Mouse (Mus musculus) layer of hippocampus, adult 9-10 months (tissue): ENCODE measurements at regions not wholly inside any gene's neighbourhood (a gene's known extent, or its start where the extent isn't known, plus 50 kb on each side); places are given as distances from the start of the nearest gene placed in this dataset.

Source experiments
- DNase-seq: peaks from one replicate; pipeline ENCODE4 v3.0.0; 2022; ENCODE audit warnings: low spot score

DNA sequence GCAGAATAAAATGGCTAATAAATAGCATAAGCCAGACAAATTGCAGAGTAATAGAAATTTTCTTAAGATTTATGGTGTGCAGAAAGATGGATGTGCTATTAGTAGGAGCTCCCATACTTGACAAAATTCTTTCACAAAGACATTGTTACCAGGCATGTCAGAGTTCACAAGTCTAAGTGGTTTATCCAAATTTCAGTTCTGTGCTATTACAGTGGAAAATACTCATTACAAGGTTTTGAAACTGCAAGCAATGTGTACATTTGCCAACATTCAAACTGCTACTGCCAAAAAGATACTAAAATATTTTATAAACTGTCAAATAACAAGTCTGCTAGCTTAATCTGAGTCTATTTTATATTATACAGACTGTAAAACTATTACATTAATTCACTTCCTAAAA is 1550.2 kb upstream of the Acvr2a start:
- no peak for DNase-seq

DNA sequence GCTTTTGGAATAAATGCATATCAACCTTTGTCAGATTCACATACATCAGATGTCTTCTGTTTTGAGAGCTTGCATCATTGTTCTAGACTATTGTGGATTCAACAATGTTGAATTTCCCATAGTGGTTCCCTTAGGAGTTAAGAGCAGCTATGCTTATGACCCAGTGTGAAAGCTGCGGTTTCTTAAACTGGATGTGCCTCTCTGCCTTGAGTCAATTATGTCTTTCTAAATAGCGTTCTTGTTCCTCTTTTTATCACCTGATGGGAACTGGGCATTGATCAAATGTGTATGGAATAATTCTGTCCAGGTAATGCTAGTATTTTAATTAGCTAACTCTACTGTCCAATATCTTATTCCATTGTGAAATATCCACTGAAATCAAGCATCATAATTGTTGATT is 1548.0 kb upstream of the Acvr2a start:
- DNase-seq: no peak

DNA sequence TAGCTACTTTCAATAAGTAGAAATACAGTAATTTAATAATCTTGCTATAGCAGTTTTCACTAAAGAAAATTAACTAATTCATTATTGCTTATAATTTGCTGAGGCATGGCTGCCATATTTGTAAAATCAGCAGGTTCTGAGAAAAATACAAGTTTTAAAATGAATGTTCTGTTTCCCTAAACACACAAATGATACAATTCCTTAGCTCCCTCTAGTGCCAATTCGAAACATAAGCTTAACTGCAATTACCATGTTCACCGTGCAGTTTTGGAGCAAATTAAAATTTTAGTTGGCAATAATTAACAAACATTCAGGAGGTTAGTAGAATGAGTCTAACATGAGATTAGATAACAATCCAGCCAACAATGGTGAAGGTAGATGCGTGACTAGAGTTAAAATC is 1518.4 kb upstream of the Acvr2a start:
- DNase-seq: peak; percentile 24

DNA sequence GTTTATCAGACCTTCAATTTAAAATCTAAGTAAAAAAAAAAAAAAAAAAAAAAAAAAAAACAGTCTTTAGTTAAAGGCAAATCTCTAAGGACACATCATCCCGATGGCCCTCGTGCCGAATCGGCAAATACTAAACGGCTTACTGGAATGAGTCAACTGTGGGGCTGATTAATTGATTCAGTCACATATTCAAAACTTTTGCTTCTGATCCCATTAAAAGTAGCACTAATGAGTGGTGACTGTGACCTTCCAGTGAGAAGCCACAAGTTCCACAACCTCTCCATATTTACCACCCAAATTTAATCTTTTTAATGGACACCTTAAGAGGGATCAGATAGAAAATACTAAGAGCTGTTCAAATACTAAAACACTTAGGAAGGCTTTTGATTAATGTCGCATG is 1511.9 kb upstream of the Acvr2a start:
- DNase-seq: no peak

DNA sequence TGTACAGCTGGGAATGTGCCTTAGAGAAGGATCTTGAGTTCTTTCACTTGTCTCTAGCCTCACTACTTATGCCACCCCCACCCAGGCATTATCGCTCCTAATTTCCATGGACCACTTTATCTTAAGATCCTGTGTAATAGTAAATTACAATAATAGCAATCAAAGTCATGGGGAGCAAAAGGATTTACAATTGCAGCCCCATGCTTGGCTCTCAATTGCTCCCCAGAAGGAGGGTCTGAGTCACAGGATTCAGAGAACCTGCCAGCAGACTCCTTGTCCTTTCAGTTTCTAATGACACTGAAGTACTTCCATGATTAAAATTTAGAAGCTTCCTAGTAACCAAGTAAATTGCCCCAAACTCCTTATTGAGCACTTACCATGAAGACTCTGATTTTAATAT is 1483.3 kb upstream of the Acvr2a start:
- DNase-seq: no peak

DNA sequence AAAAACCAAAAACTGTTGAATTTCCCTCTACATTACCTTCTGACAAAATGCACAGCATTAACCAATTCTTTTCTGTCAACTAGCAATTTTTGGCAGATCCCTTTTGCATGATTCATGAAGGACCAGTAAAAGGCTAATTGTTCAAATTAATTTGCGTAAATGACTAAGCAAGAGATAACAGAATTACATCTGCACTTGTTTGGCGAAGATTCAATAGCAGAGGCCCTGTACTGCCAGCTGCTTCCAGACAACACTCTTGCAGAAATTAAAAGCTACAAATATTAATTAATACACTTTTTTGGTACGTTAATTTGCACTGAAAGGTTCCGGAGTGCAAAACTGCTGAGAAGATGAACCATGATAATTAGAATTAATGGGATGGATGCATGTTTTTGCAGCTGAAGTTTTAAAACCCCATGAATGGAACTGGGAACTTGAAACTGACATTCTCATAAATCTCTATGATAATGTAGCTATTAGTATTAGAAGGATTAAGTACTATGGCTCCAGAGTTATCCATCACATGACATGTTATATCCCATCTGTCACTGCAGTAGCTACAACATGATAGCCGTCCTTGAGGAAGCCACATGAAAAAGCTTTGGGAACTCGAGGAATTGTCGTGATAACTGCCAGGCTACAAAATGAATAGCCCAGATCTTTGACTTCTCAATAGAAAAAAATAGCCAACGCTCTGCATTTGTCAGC is 1479.3 kb upstream of the Acvr2a start:
- no peak for DNase-seq

DNA sequence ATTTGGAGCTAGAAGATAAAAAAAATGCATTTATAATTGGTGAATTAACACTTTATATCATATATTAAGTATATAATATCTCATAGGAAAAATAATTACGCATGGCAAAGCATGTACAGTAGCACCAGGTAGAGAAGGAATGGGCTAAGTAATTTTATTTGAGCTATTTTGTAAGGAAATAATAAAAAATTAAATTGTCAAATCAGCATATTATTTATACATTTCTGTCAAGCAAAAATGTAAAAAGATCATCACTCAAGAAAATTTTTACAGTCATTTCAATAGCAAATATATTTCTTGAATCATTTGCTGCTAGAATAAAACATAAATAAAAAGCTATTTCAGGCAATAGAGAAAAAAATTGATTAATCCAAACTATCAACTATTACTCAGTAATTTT is 1450.4 kb upstream of the Acvr2a start:
- no peak for DNase-seq

DNA sequence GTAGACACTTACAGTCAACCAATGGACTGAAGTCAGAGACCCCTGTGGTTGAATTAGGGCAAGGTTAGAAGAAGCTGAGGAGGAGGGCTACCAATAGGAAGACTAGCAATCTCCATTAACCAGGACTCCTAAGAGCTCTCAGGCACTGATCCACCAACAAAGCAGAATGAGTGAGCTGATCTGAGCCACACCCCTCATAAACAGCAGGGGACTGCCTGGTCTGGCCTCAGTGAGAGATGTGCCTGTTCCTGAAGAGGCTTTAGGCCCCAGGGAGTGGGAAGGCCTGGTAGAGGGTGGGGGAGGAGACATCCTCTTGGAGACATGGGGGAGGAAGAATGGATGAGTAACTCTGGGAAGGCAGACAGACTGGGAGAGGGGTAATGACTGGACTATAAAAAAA is 1445.6 kb upstream of the Acvr2a start:
- DNase-seq: no peak
